Mouse (Mus musculus) gastrocnemius, adult 2 months (tissue): ENCODE measurements around the gene Zranb2. TPM values are rescaled to one million over a fixed set of nuclear protein-coding genes. Genes with fewer than 3 reads are reported as not detected.

Experiments used
- DNase-seq: peaks from one replicate; pipeline ENCODE4 v3.0.0; 2022
- H3K27ac ChIP-seq: fragments of 200-600 bp; 2 replicates; pipeline ENCODE4 v1.8.1; 2022; ENCODE audit warnings: mild to moderate bottlenecking
- H3K4me3 ChIP-seq: fragments of 200-600 bp; 2 replicates; pipeline ENCODE4 v1.8.1; 2022; ENCODE audit warnings: mild to moderate bottlenecking, moderate library complexity
- CTCF ChIP-seq: fragments of 200-600 bp; IDR thresholded peaks from 2 replicates; pipeline ENCODE4 v1.8.1; 2022; ENCODE audit warnings: antibody characterized with exemption, mild to moderate bottlenecking, moderate library complexity
- intact Hi-C: fragments of 180-260 bp; cut with DNase I; formaldehyde crosslinking; loops from one replicate; pipeline ENCODE4 v1.15.1; 2025
- total RNA-seq, 2 experiments: library from RNA; stranded (reverse); gene quantifications; 2 replicates each; pipeline ENCODE4 v1.2.3; 2021

Zranb2 gene
- total RNA-seq, 2 experiments from 2014 or later: 52.0 to 60.5 TPM

GRCm38 (mm10) chr3:157565196-157565595 is 31.2 kb downstream of the Zranb2 start:
- peak; percentile 59 for TF ChIP-seq CTCF
- no peak overlapping the region for H3K4me3 ChIP-seq
- H3K27ac ChIP-seq: no peak overlapping the region
- DNase-seq: no peak
- intact Hi-C loops: loop anchor here (2.0 kb wide), 1 partner anchor 152 kb away; no protein-coding TSS in a partner anchor

GRCm38 (mm10) chr3:157566725-157567565 is 33.0 kb downstream of the Zranb2 start, which contains the start of gene Ptger3:
Gene Ptger3, plus strand, starts transcription at chr3:157566892.
- Histone ChIP-seq H3K4me3 (peak within 1 kb of the TSS; percentile 60), H3K27ac (no peak within 1 kb of the TSS)
- DNase-seq: peak; percentile 35
- no peak for TF ChIP-seq CTCF
- intact Hi-C loops: no loop called here

- DNase-seq: no peak
- no peak overlapping the region for H3K27ac ChIP-seq
- peak overlapping the region; percentile 60 for H3K4me3 ChIP-seq
- intact Hi-C loops: no loop called here
- no peak for TF ChIP-seq CTCF
Observed at GRCm38 (mm10) chr3:157567566-157568132, 33.7 kb downstream of the Zranb2 start.

- DNase-seq: no peak
- intact Hi-C loops: no loop called here
- H3K27ac ChIP-seq: no peak overlapping the region
- no peak for TF ChIP-seq CTCF
- no peak overlapping the region for H3K4me3 ChIP-seq
Observed at GRCm38 (mm10) chr3:157572011-157572410, 38.1 kb downstream of the Zranb2 start.

GRCm38 (mm10) chr3:157575441-157576342 is 41.7 kb downstream of the Zranb2 start:
- DNase-seq: no peak
- H3K27ac ChIP-seq: no peak overlapping the region
- no peak overlapping the region for H3K4me3 ChIP-seq
- TF ChIP-seq CTCF: no peak
- intact Hi-C loops: no loop called here

- intact Hi-C loops: no loop called here
- no peak for DNase-seq
- Histone ChIP-seq H3K4me3 (no peak overlapping the region), H3K27ac (no peak overlapping the region)
- TF ChIP-seq CTCF: no peak
Observed at GRCm38 (mm10) chr3:157576343-157576722, 42.4 kb downstream of the Zranb2 start.

GRCm38 (mm10) chr3:157576862-157577261 is 42.9 kb downstream of the Zranb2 start:
- intact Hi-C loops: no loop called here
- TF ChIP-seq CTCF: no peak
- Histone ChIP-seq H3K4me3 (no peak overlapping the region), H3K27ac (no peak overlapping the region)
- DNase-seq: no peak

- intact Hi-C loops: no loop called here
- H3K27ac ChIP-seq: no peak overlapping the region
Observed at GRCm38 (mm10) chr3:157578469-157579170, 44.7 kb downstream of the Zranb2 start.

GRCm38 (mm10) chr3:157579376-157579775 is 45.4 kb downstream of the Zranb2 start:
- no peak for TF ChIP-seq CTCF
- H3K4me3 ChIP-seq: no peak overlapping the region
- no peak overlapping the region for H3K27ac ChIP-seq
- intact Hi-C loops: no loop called here
- DNase-seq: no peak

More at GRCm38 (mm10) chr3:157578469-157579170, 44.7 kb downstream of the Zranb2 start:
- H3K4me3 ChIP-seq: no peak overlapping the region
- no peak for DNase-seq
- no peak for TF ChIP-seq CTCF

- Histone ChIP-seq H3K27ac (no peak overlapping the region), H3K4me3 (no peak overlapping the region)
- intact Hi-C loops: no loop called here
- TF ChIP-seq CTCF: no peak
- no peak for DNase-seq
Observed at GRCm38 (mm10) chr3:157580299-157580698, 46.3 kb downstream of the Zranb2 start.

- no peak for TF ChIP-seq CTCF
- intact Hi-C loops: no loop called here
- no peak for DNase-seq
- H3K27ac ChIP-seq: no peak overlapping the region
- no peak overlapping the region for H3K4me3 ChIP-seq
Observed at GRCm38 (mm10) chr3:157581755-157582154, 47.8 kb downstream of the Zranb2 start.
